Mouse (Mus musculus): ENCODE results near the gene Fanci. TPM values are rescaled to one million over a fixed set of nuclear protein-coding genes. Genes with fewer than 3 reads are reported as not detected.

Gene Fanci
- polyA plus RNA-seq, 1 experiment from 2014 or later: 3.0 TPM

DNA sequence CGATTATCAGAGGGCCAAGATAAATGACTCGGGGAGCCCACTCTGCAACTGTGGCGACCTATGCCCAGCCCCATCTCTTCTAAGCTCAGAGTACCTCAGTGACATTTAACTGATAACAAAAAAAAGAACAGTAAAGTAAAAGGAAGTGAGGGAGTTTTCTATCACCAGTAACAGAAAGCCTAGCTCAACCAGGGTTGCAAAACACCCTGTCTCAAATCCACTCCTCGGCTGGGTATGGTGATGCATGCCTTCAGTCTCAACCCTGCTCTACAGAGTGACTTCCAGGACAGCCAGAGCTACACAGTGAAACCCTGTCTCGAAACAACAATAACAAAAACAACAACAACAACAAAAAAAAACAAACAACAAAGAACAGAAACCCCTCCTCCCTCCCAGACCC, 78.0 kb downstream of the Fanci start:
- DNase-seq (no peak), ATAC-seq (no peak)
- H3K4me2 ChIP-seq (ENCODE audit: low read depth, low read length): no peak overlapping the region
- TF ChIP-seq CTCF (IDR thresholded peaks at IDR 0.05; ENCODE audit: low read depth) (no peak), EP300 (IDR thresholded peaks at IDR 0.05; ENCODE audit: low read depth) (no peak)
- H3K27ac ChIP-seq (ENCODE audit: low read depth): no peak overlapping the region
- no peaks in the 10 kb centered on the region; the same call in 1 of the 2 replicates for H3K36me3 ChIP-seq (replicated peaks; ENCODE audit: insufficient read depth, low read length)
- H3K27me3 ChIP-seq (ENCODE audit: insufficient read depth, low read length): no peaks in the 10 kb centered on the region; the same call in 1 of the 2 replicates
- H3K4me3 ChIP-seq (ENCODE audit: low read depth, low read length): no peak overlapping the region
- H3K9me3 ChIP-seq (ENCODE audit: low read length): no peaks in the 10 kb centered on the region
- 31% methylated on average over 5 of the region's 5 CpGs for WGBS (ENCODE audit: insufficient replicate concordance)
- H3K9ac ChIP-seq (replicated peaks): no peak overlapping the region
- peaks cover 29% of the 10 kb centered on the region for H3K4me1 ChIP-seq (ENCODE audit: insufficient read depth)

DNA sequence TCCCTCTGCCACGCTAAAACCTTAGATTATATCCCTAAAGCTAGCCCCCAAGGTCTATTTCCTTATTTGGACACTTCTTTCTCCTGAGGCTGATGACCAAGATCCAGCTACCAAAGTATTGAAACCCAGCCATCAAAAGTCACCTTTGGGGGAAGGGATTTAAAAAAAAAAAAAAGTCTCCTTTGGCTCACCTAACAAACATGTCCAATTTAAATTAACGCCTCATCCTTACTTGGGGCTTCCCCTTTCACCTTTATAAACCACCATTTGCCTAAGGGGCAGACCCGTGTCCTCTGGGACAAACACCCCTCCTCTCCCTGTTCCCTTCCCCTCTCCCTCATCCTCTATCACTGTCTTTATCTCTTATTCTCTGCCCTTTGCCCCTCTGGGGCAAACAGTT, 79.0 kb downstream of the Fanci start:
- DNase-seq: no peak
- Histone ChIP-seq H3K4me2 (ENCODE audit: low read depth, low read length) (no peak overlapping the region), H3K27ac (ENCODE audit: low read depth) (no peak overlapping the region), H3K27me3 (ENCODE audit: insufficient read depth, low read length) (no peaks in the 10 kb centered on the region; the same call in 1 of the 2 replicates), H3K4me3 (ENCODE audit: low read depth, low read length) (no peak overlapping the region), H3K9ac (replicated peaks) (no peak overlapping the region), H3K36me3 (replicated peaks; ENCODE audit: insufficient read depth, low read length) (no peaks in the 10 kb centered on the region), H3K4me1 (ENCODE audit: insufficient read depth) (peaks cover 22% of the 10 kb centered on the region), H3K9me3 (ENCODE audit: low read length) (no peaks in the 10 kb centered on the region)
- WGBS (ENCODE audit: insufficient replicate concordance): 50% methylated on average over 3 of the region's 3 CpGs
- ATAC-seq: no peak
- TF ChIP-seq EP300 (IDR thresholded peaks at IDR 0.05; ENCODE audit: low read depth) (no peak), CTCF (IDR thresholded peaks at IDR 0.05; ENCODE audit: low read depth) (no peak)

DNA sequence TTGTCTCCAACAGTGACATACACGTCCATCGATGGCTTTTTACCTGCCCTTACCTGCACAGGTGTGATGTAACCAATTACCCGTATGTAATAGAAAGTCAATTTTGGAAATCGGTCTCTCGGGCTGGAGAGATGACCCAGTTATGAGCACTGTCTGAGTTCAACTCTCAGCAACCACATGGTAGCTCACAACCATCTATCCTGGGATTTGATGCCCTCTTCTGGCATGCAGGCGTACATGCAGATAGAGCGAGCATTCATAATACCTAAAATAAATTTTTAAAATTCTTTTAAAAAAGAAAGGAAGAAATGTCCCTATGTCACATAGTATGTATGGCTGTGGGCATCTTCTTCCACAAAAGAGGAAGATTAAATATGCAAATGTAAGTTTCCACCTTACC, 79.7 kb downstream of the Fanci start:
- Histone ChIP-seq H3K36me3 (replicated peaks; ENCODE audit: insufficient read depth, low read length) (no peaks in the 10 kb centered on the region), H3K27ac (ENCODE audit: low read depth) (no peak overlapping the region), H3K4me2 (ENCODE audit: low read depth, low read length) (no peak overlapping the region), H3K9me3 (ENCODE audit: low read length) (no peaks in the 10 kb centered on the region), H3K27me3 (ENCODE audit: insufficient read depth, low read length) (no peaks in the 10 kb centered on the region; the same call in 1 of the 2 replicates), H3K9ac (replicated peaks) (no peak overlapping the region), H3K4me1 (ENCODE audit: insufficient read depth) (peaks cover 22% of the 10 kb centered on the region), H3K4me3 (ENCODE audit: low read depth, low read length) (no peak overlapping the region)
- TF ChIP-seq EP300 (IDR thresholded peaks at IDR 0.05; ENCODE audit: low read depth) (no peak), CTCF (IDR thresholded peaks at IDR 0.05; ENCODE audit: low read depth) (peak; percentile 60)
- no peak for ATAC-seq
- no peak for DNase-seq
- 57% methylated on average over 7 of the region's 7 CpGs for WGBS (ENCODE audit: insufficient replicate concordance)

DNA sequence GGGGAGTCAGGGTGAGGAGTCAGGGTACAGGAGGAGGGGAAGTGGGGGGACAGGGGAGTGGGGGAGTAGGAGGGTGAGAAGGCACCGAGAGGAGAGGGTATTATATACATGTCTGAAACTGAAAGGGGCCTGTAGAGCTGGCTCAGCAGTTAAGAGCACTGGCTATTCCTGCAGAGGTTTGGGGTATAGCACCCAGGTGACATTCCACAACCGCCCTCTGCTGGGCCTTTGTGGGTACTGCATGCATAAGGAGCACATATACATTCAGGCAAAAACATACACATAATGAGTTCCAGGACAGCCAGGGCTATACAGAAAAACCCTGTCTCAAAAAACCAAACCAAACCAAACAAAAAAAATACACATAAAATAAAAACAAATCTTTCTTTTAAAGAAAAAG, 81.1 kb downstream of the Fanci start:
- Histone ChIP-seq H3K4me3 (ENCODE audit: low read depth, low read length) (no peak overlapping the region), H3K27me3 (ENCODE audit: insufficient read depth, low read length) (no peaks in the 10 kb centered on the region; the same call in 1 of the 2 replicates), H3K9me3 (ENCODE audit: low read length) (no peaks in the 10 kb centered on the region), H3K36me3 (replicated peaks; ENCODE audit: insufficient read depth, low read length) (no peaks in the 10 kb centered on the region), H3K4me1 (ENCODE audit: insufficient read depth) (peaks cover 13% of the 10 kb centered on the region), H3K27ac (ENCODE audit: low read depth) (no peak overlapping the region), H3K9ac (replicated peaks) (no peak overlapping the region), H3K4me2 (ENCODE audit: low read depth, low read length) (no peak overlapping the region)
- TF ChIP-seq EP300 (IDR thresholded peaks at IDR 0.05; ENCODE audit: low read depth) (no peak), CTCF (IDR thresholded peaks at IDR 0.05; ENCODE audit: low read depth) (peak; percentile 68)
- DNase-seq: peak; percentile 55
- WGBS (ENCODE audit: insufficient replicate concordance): 53% methylated on average over 2 of the region's 2 CpGs
- ATAC-seq: no peak

DNA sequence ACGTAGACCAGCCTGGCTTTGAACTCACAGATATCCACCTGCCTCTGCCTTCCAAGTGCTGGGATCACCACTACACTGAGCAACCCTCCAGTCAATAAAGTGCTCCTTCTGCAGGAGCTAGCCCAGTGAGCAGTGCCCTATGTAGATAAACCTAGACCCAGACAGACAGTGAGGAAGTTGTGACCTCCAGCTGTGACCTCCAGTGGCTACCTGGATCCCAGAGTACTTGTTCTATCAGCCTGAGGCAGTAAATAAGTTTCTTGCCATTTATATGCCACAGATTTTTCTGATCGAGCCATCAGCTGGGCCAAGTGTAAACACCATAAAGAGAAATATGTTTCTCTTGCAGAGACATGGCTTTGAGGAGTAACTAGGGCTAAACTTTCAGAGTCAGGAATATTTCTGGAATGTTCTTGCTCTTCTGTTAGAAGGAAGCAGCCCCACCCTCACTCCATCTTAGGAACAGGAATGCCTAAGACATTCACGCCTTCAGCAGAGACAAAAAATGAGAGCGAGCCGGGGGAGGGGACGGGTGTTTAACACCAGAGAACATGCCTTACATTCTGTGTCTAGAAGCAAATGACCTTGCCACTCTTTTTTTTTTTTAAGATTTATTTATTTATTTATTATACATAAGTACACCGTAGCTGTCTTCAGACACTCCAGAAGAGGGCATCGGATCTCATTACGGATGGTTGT, 81.9 kb downstream of the Fanci start:
- Histone ChIP-seq H3K9me3 (ENCODE audit: low read length) (no peaks in the 10 kb centered on the region), H3K4me2 (ENCODE audit: low read depth, low read length) (no peak overlapping the region), H3K4me3 (ENCODE audit: low read depth, low read length) (no peak overlapping the region), H3K27me3 (ENCODE audit: insufficient read depth, low read length) (no peaks in the 10 kb centered on the region), H3K27ac (ENCODE audit: low read depth) (no peak overlapping the region), H3K9ac (replicated peaks) (no peak overlapping the region), H3K36me3 (replicated peaks; ENCODE audit: insufficient read depth, low read length) (no peaks in the 10 kb centered on the region), H3K4me1 (ENCODE audit: insufficient read depth) (peaks cover 8% of the 10 kb centered on the region; the same call in 1 of the 2 replicates)
- TF ChIP-seq CTCF (IDR thresholded peaks at IDR 0.05; ENCODE audit: low read depth): no peak
- TF ChIP-seq EP300 (IDR thresholded peaks at IDR 0.05; ENCODE audit: low read depth): no peak
- WGBS (ENCODE audit: insufficient replicate concordance): 82% methylated on average over 9 of the region's 9 CpGs
- ATAC-seq (no peak), DNase-seq (no peak)

DNA sequence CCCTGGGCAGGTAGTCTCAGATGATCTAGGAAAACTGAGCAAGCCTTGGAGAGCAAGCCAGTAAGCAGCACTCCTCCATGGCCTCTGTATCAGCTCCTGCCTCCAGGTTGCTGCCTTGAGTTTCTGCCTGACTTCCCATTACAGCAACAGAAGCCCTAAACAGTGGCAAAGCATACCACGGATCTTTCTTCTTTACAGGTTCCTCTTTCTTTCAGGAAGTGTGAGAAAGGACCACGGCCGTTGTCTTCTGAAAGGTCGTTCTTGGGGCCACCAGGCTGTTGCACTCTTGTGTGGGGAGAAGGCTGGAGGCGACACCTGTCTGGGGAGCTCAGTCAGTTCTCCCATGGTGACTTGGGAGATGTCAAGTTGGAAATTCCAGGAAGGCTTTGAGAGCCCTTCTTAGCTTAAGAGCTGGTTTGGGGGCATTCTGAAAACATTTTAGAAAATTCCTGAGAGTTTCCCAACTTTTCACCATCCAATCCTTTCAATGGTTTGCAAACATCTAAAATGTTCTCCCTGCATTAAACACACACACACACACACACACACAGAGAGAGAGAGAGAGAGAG, 83.2 kb downstream of the Fanci start:
- ATAC-seq: no peak

More for the DNA sequence above, 83.2 kb downstream of the Fanci start:
- Histone ChIP-seq H3K4me2 (ENCODE audit: low read depth, low read length) (no peak overlapping the region), H3K36me3 (replicated peaks; ENCODE audit: insufficient read depth, low read length) (no peaks in the 10 kb centered on the region), H3K4me3 (ENCODE audit: low read depth, low read length) (no peak overlapping the region), H3K9me3 (ENCODE audit: low read length) (no peaks in the 10 kb centered on the region), H3K27ac (ENCODE audit: low read depth) (no peak overlapping the region), H3K27me3 (ENCODE audit: insufficient read depth, low read length) (no peaks in the 10 kb centered on the region), H3K9ac (replicated peaks) (no peak overlapping the region), H3K4me1 (ENCODE audit: insufficient read depth) (peaks cover 2% of the 10 kb centered on the region; the same call in 1 of the 2 replicates)
- TF ChIP-seq CTCF (IDR thresholded peaks at IDR 0.05; ENCODE audit: low read depth) (no peak), EP300 (IDR thresholded peaks at IDR 0.05; ENCODE audit: low read depth) (no peak)
- WGBS (ENCODE audit: insufficient replicate concordance): 25% methylated on average over 5 of the region's 5 CpGs
- DNase-seq: no peak
